Mouse (Mus musculus) neural tube, embryonic 10.5 days (tissue): ENCODE data around the gene Atf7.

ENCODE experiments used
- DNase-seq: peaks from one replicate; pipeline ENCODE4 v3.0.0-alpha.2; 2017; ENCODE audit warnings: low spot score; ENCODE audit errors: extremely low spot score

Gene Atf7

GRCm38 (mm10) chr15:102516728-102517404, 108.4 kb downstream of the Atf7 start, which contains the start of gene Map3k12:
Gene Map3k12, minus strand, starts transcription at chr15:102517064.
- DNase-seq = peak; percentile 84

- no peak for DNase-seq
Observed at GRCm38 (mm10) chr15:102516293-102516692, 109.0 kb downstream of the Atf7 start.

GRCm38 (mm10) chr15:102515791-102516190, 109.5 kb downstream of the Atf7 start:
- DNase-seq = no peak

- DNase-seq = no peak
Observed at GRCm38 (mm10) chr15:102515261-102515660, 110.0 kb downstream of the Atf7 start.

- DNase-seq = no peak
Observed at GRCm38 (mm10) chr15:102513004-102513403, 112.3 kb downstream of the Atf7 start.

- no peak for DNase-seq
Observed at GRCm38 (mm10) chr15:102512471-102512870, 112.8 kb downstream of the Atf7 start.

- no peak for DNase-seq
Observed at GRCm38 (mm10) chr15:102512010-102512409, 113.3 kb downstream of the Atf7 start.

GRCm38 (mm10) chr15:102511285-102511833, 113.9 kb downstream of the Atf7 start:
- peak; percentile 57 for DNase-seq

- DNase-seq = peak; percentile 96
Observed at GRCm38 (mm10) chr15:102510590-102511284, 114.5 kb downstream of the Atf7 start.

- DNase-seq = no peak
Observed at GRCm38 (mm10) chr15:102510110-102510509, 115.2 kb downstream of the Atf7 start.

GRCm38 (mm10) chr15:102508336-102508735, 116.9 kb downstream of the Atf7 start:
- no peak for DNase-seq

GRCm38 (mm10) chr15:102507561-102507960, 117.7 kb downstream of the Atf7 start:
- DNase-seq = no peak

GRCm38 (mm10) chr15:102506864-102507263, 118.4 kb downstream of the Atf7 start:
- DNase-seq = no peak

GRCm38 (mm10) chr15:102506464-102506830, 118.8 kb downstream of the Atf7 start:
- DNase-seq = no peak

- DNase-seq = no peak
Observed at GRCm38 (mm10) chr15:102505770-102506463, 119.3 kb downstream of the Atf7 start.

GRCm38 (mm10) chr15:102505073-102505769, 120.0 kb downstream of the Atf7 start:
- no peak for DNase-seq

- no peak for DNase-seq
Observed at GRCm38 (mm10) chr15:102503924-102504782, 121.1 kb downstream of the Atf7 start.

GRCm38 (mm10) chr15:102503447-102503846, 121.8 kb downstream of the Atf7 start, which contains the start of gene Gm10337:
Gene Gm10337, plus strand, starts transcription at chr15:102503722.
- DNase-seq = no peak

GRCm38 (mm10) chr15:102502254-102502840, 122.9 kb downstream of the Atf7 start:
- no peak for DNase-seq
